Mouse (Mus musculus): ENCODE measurements around the gene Akap13.

DNA sequence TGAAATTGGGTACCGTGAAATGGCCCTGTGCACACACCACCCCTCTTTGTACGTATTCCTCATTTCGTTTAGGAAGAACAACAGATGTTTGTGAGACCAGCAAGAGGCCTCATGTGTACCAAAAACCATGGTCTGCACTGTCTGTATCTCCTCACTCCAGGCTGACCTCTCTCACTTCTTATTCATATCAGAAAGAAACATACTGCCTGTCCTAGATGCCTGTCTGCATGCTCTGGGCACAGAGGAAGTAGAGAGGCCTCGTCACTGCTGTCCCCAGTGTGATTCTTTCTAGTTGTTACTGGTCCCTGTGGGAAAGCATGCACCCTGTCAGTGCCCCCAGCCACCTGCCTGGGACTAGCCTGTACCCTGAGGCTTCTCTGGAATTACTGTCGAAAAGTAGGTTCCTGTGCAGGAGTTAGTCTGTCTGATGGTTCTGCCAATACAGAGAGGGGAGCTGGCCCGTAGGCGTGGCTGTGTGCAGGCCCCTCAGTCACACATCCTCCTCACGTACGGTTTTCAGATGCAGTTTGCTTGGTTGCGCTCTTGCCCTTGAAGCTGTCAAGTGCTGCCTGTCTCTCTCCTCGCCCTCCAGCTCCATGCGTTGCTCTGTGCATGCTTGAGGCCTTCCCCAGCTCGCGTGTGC is 295.9 kb downstream of the Akap13 start:
- TF ChIP-seq CTCF (IDR thresholded peaks at IDR 0.05; ENCODE audit: low read depth, low read length), result no peak
- TF ChIP-seq POLR2A (IDR thresholded peaks at IDR 0.05; ENCODE audit: extremely low read depth, insufficient read depth, low read length), result no peak
